Mouse (Mus musculus): ENCODE results near the gene Musk. TPM values are rescaled to one million over a fixed set of nuclear protein-coding genes. Genes with fewer than 3 reads are reported as not detected.

Gene Musk
- polyA plus RNA-seq (2014; fragmentation: Illumina TruSeq; extraction: RNeasy Lipid Tissue Mini Kit (QIAGEN cat#74804)): 0.60 TPM

DNA sequence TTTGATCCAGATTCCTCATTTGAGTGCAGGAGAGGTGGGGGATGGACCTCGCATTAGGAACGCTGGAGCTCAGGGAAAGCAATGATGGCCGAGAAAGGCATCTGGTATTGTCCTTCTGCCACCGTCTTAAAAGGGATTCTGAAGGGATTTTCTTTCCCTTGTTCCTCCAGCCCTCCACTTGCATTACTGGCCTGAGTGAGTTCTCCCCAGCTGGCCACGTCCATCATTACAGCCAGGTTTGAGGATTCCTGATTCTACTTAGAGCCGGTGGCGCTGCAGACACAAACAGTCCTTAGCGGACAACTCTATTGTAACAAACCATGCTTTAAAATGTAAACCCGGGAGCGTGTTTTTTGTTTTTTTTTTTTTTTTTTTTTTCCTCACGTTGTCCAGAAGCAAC lies at the start of gene Musk:
Gene Musk, plus strand, starts transcription at position 274 of the 400 bp plus-strand sequence.

Other genes with a start within 250 kb of the Musk start
- 1.5 TPM for gene Svep1, start 79.1 kb upstream of the Musk start, polyA plus RNA-seq (2014; fragmentation: Illumina TruSeq; extraction: RNeasy Lipid Tissue Mini Kit (QIAGEN cat#74804))

Data from ovary, adult 10 weeks (tissue).